Mouse (Mus musculus): Measurements from ENCODE around the gene Plet1.

Gene Plet1

DNA sequence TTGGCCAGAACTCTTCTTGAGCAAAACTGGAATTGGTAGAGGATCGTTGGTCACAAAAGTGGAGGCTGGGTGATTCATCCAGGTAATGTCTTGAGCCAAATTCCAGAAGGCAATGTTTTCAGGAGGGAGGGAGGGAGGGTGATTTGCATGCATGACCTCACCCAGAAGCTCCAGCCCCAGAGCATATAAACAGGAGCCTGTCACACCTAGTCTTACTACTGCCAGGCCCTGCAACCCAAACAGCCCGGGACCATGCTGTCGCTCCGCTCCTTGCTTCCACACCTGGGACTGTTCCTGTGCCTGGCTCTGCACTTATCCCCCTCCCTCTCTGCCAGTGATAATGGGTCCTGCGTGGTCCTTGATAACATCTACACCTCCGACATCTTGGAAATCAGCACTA, at the start of gene Plet1:
Plet1 (plus strand) TSS at position 215 of the 400 bp plus-strand sequence.
- peak; percentile 33 for DNase-seq

DNA sequence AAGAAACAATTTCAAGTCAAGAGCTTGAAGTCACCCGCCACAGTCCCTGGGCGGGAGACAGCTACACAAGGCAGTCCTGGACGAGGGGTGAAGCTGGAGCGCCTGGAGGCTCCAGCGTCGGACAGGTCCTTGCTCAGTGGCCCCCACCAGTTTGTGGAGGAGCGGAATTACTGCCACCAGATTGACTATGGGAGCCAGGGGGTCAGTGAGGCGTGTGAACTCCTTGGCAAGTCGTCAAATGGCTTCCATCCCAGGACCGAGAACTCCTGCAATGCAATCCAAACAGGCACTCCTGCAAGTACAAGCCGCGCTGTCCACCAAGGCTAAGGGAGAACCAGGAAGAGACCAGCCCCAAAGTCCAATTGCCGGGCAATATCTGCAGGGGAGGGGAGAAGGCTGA, 45.3 kb upstream of the Plet1 start:
- DNase-seq, result peak; percentile 89

DNA sequence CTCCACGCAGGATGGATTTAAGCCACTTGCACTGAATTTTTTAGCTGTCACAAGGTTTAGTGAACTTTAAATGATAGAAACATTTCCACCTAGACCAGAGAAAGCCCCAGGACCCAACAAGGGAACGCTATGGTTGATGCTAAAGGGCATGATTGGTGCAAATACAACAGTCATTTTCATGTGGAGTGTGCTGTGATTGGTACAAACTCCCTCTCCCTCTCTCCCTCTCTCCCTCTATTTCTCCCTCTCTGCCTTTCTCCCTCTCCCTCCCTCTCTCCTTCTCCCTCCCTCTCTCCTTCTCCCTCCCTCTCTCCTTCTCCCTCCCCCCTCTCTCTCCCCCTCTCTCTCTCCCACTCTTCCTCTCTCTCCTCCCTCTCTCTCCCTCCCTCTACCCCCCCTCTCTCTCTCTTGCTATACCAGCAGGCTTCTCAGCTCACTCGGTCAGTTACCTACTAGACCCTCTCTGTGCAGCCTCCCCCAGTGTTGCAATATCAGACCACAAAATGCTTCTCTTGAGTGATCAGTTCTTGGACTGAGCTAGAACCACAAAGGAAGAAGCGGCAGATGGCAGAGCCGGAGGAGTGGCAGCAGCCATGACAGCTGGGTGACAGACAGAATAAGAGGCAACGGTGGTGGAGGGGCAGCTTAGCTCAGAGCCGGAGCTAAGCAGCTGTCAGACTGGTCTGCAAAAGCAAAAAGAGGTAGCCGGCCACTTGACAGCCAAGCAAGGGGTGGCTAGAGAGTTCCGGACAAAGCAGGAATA, 42.7 kb upstream of the Plet1 start:
- DNase-seq, result no peak

DNA sequence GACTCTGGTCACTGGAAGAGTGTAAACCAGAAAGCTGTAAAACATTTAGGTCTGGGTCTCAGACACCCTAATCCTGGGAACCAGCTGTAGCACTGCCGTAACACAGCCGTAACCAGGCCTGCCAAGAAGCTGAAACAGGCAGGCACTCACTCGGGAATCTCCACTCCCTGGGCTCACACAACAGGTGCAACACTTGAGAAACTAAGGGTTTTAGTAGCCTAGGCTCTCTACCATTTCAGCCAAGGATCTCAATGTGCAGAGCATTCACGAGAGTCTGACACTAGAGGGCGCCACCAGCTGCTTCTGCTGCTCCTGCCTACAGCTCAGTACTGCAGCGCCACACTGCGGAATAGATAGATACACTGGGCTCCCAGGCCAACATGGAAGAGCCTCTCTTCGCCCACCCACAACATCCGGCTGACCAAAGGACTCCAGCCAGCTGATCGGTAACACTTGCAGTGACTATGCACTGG, 42.0 kb upstream of the Plet1 start:
- DNase-seq, result peak; percentile 90

DNA sequence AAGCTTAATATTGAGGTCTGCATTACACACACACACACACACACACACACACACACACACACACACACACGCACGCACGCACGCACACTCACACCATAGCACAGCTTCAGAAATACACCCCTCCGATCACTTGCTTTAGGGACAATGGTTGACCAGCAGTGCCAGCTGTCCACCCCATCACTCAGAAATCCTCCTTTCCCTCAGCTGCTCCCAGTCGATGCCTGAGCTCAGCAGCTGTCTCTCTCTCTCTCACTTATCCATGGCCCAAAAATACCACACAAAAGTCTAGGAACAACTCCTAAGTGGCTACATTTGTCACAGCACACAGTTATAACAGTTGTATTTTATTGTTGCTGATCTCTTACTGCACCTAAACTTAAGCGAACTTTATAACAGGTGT, 36.7 kb upstream of the Plet1 start:
- DNase-seq, result no peak

DNA sequence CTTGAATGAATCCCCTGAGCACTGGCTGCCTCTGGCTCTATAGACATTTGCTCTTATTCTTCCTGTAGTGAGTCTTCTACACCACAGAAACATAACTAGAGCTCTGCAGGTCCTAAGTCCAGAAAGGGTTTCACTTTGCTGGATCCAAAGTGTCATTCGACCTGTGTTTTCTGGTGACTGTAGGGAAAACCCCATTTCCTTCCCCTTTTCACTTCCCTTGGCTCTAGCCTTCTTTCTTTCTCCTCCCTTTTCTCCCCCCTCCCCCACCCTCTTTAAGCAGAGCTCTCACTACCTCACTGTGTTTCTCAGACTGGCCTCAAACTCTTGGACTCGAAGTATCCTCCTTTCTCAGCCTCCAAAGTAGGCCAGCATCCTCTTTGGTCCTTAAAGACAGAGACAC, 34.8 kb upstream of the Plet1 start:
- DNase-seq, result no peak

DNA sequence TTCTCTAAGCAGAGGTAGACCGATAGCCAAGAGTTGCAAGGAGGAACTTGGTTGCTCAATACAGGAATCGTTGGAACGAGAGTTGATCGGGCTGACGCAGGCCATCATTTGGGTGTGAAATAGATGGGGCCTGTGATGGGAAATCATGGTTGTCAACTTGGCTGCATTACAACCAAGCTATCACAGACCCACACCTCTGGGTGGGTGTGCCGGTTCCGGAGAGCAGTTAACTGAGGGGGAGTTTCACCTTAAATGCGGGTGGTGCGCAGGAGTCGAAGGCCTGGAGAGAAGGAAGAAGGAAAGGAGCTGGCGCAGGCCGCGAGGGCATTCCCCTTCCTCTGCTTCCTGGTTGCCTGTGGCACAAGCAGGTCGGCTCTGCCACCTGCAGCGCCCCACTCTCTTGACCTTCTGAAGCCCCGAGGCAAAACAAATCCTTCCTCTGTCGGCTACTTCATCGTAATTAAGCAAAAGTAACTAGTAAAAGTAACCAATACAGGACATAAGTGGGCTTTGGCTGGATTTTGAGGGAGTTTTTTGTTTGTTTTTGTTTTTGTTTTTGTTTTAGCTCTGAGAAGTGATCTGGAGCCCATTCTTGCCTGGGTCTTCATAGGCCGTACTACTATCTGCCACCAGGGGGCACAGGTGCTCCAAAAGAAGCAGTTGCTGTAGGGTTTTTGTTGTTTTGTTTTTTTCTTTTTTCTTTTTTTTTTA, 31.7 kb upstream of the Plet1 start:
- DNase-seq, result peak; percentile 88

DNA sequence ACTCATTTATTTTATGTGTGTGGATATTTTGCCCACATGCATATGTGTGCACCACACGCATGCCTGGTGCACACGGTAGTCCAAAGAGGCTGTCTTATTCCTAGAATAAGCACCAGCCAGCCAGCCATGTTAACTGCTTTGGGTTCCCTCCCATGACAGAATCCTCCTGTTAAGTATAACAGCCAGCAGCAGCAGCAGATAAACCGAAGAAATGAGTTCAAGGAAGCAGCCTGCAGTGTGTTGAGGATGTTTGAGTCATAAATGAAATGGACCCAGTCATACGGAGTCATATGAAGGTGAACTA, 31.2 kb upstream of the Plet1 start:
- DNase-seq, result no peak

DNA sequence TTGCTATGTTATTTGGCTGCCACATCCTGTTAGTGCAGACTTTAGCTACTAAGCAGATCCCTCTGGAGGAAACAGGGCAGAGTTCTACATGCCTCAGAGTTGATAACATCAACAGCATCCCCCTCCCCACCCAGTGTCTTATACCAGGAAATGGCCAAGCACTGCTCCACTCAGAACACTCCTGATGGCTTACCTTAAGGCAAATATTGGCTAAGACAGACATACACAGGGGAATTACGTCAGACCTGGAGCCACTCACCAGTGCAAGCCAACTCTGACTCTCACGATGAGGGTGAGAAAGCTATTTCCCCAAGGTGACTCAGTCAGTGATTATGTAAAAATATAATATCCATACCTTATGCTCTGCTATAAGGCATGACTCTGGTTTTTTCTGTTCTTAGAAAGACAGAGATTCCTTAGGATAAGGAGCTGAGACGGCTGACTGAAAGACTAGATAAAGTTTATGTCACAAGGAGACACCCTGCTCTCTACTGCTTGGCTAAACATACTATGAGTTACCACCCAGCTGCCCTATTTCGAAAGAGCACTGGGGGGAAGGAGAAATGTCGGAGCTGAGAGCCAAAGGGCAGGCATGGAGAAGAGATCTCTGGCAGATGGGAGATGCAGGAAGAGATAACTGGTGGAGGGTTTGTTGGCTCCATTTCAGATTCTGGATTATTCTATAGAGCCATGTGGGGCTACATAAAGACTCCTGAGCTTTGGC, 23.8 kb upstream of the Plet1 start:
- no peak for DNase-seq

DNA sequence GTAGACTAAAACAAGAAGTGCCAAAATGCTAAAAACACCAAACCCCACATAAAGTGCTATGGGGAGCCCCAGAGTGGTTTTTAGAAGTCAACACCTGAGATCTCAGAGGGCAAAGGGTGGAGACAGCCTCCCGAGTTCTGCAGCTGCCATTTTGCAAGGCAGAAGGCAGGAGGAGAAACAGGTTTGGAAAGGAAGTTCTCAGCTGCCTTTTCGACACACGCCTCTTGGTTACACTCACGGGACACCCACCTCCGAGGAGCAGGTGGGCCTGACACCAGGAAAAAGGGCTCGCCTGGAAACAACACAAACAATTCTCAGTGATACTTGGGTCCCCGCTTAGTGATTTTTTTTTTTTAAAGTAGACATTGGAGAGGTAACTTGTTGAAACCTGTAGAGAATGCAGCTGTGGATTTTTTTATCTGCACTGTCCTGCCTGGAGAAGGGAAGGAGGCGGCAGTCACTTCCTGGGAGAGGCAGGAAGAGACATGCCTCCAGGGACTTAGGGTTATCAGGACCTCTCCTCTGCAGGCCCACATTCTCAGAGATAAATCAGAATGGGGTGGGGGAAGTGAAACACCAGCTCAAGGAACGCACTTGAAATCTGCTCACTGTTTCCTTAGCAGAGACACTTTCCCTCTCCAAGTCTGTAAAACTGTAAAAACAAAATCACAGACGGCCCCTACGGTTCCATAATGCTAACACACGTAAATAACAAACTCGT, 23.0 kb upstream of the Plet1 start:
- DNase-seq, result no peak

DNA sequence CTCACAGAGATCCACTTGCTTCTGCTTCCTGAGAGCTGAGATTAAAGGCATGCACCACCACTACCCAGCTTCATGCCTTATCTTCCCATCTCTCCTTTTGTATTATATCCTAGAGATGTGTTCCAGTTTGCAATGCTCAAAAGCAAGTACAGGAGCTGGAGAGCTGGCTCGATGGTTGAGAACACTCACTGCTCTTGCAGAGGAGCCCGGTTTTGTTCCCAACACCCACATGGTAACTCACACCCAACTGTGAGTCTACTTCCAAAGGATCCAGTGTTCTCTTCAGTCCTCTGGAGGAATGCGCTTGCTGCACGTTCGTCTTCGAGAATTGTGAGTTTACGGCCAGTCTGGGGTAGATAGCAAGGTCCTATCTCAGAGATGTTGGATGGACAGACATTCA, 19.0 kb upstream of the Plet1 start:
- DNase-seq, result no peak

DNA sequence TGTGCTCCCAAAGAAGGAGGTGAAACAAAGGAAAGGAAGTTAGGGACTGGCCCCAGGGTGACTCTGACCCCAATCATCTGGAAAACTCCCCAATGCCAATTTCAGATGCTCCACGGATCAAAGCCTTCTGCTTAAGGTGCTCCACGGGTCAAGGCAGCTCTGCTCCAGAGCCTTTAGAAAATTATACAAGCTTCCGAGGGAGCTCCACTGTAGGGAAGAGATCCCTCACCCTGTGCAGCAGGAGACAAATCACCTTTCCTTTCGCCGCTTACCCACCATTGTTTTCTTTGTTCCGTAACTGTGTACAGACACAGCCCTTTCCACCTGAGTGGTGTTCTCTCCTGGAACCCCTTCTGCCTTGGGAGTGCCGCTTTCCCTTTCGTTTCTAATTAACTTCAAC, 18.6 kb upstream of the Plet1 start:
- DNase-seq, result no peak

DNA sequence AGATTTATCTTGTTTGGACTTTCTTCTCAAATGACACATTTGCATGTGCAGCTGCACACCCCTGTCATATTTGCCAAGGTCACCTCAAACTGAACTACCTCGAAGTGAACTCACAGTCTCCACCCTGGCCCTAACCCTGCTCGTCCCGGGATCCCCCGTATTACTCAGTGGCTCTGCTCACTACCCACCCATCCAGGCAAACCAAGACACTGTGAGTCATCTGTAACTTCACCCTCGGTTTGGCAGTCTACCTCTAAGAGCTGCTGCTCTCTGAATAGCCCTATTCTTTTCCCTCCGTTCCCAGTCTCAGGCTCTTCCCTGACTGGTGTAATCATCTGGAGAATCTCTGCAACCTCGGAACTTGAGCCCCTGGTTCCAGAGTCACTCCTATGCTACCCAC, 17.7 kb upstream of the Plet1 start:
- DNase-seq, result no peak

DNA sequence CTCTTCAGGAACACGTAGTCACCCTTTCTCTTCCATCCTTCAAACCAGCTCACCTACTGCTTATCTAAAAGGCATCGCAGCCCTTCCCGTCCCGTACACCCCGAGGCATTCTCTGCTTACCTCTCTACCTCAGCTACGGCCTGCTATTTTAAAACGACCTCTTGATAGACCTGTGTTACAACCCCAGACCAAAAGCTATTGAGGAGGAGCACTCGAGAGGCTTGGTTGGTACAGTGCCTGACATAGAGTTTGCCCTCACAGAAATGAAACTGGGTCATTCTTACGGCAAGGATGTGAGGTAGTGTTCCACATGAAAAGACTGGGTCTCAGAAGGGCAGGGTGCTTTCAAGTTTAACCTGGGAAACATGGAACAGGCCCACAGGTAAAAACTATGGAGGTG, 17.1 kb upstream of the Plet1 start:
- no peak for DNase-seq

DNA sequence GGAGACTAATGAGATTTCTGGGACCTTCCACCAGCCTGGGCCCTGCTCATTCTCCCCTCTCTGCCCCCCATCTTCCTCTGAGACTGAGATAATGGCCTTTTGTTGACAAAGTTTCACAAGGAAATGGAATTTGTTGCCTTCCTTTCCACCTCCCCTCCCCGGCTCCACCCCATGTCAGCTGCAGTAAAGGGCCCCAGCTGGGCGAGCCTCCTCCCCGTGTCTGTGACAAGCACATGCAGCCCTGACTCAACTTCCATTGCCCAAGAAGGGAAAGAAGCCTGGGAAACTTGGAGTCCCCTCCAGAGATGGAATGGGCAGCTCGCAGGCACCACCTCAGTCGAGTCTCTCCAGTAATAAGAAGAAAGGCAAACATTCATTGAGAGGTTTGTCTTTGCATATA, 15.5 kb upstream of the Plet1 start:
- no peak for DNase-seq

DNA sequence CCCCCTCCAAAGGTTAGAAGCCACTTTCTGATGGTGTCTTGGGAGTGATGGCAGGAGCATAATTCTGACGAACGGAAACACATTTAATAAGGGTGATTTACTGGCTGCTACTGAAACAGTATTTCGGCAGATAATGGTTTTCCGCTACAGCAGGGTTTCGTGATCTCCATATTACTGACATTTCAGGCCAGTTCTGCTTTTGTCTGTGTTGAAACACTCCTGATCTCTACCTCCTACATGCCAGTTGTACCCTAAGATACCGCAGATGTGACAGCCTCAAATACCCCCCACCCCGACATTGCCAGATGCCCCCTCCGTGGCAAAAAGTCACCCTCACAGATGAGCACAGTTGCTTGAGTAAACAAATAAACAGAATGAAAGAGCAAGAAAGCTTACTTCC, 14.8 kb upstream of the Plet1 start:
- DNase-seq, result no peak

DNA sequence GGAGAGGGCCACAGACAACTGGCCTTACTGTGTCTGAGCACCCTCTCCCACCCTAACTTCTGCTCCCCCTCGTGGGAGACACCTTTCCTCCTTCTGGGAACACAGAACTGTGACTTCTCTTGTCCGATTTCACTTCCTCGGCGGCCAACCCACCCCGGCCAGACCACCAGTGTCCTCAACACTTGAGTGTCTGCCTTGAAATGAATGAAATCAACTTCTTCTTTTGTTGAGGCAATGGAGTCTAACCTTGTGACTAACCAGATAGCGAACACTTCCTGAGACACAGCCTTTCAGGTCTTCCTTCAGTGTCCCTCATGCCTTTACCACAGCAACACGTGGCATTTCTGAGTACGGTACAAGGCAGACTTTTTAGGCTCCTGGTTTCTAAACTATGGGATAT, 11.6 kb upstream of the Plet1 start:
- DNase-seq, result no peak

DNA sequence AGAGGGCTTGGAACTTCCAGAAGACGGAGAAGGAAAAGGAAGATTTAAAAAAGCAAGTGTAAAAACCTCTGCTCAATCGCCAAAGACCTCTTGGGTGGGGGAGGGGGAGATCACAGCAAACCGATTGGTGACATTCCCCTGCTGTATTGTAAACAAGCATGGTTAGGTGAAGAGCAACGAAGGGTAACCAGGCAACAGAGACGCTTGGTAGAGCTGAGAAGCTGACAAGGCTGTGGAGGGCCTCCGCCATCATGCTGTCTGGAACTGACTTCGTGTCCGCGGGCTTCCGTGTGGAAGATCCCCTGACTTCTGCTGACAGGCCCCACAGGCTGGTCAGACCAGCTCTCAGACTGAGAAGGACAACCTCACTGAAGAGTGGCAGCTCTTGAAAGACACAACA, 8.8 kb upstream of the Plet1 start:
- DNase-seq, result peak; percentile 34

DNA sequence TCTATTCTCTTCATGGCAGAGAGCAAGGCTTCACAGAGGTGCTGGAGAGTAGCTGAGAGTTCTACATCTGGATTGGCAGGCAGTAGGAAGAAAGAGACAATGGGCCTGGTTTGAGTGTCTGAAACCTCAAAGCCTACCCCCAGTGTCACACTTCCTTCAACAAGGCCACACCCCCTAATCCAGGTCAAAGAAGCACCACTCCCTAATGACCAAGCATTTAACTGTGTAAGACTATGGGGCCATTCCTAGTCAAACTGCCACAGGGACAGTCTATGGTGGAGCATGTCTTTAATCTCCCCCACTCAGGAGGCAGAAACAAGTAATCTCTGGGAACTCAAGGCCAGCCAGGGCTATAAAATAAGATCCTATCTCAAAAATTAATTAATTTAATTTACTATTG, 3.5 kb upstream of the Plet1 start:
- no peak for DNase-seq

DNA sequence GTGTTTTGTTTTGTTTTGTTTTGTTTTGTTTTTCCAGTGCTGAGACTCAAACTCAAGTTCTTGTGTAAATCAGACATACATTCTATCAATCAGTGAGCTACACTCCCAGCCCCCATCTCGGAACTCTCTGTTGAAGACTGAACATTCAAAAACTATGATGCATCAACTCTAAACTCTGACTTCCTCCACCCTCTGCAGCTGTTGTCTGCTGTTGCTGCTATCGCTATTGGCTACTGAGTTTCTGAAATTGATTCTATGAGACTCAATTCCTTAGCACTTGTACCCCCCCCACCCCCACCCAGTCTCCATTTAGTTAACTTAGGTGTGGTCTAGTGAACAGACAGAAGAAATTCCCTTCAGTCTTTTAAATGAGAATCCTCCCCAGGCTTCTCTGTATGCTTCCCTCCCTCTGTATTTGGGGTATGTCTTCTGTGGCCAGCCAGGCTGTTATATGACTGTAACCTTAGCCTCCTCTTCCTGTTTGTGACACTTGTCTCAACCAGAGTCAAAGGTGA, 2.7 kb upstream of the Plet1 start:
- DNase-seq, result no peak

DNA sequence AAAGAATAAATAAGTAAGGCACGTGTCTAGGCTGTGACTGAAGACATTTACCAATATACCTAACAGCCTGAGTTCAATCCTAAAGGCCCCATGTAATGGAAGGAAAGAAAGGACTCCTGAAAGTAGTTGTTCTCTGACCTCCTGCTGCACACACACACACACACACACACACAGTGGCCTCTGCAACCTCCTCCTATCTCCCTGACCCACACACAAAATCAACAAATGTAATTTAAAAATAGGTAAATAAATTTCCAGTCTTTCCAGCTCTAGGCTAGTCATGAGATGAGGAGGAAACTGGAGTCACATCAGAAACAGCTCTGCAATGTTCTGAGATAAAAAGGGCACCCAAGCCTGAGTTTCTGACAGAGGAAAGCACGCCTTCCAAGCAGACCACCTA, 548 bp upstream of the Plet1 start:
- DNase-seq, result no peak

DNA sequence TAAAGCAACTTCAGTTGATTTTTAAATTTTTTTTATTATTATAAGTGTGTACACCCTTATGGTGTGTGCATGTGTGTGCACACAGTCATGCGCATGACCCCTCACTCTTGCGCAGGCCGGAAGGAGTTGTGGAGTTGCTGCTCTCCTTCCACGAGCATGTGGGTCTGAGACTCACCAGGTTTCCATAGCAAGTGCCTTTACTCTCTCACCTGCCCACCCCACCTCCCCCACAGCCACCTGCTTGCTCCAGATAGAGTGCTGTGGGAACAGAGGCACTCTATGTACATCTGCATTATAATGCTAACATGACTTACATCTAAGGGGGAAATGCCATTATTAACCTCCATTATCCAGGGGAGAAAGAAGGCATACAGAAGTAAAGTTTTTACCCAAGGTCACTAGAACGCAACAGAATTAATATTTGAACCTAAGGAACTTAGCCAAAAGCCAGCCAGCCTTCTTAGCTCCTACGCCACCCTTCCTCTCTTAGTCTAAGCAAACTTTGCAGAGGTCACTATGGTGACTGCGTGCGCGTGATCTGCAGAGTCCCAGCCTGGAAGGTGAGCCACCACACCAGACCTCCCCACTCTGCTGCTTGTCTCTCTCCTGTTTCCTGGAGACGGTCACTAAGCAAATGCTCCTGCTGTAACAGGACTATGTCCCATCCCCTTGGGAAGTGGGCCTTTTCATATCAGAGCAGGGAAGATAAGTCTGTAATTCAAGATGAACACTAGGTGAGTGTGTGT, 1.3 kb downstream of the Plet1 start:
- DNase-seq, result no peak

DNA sequence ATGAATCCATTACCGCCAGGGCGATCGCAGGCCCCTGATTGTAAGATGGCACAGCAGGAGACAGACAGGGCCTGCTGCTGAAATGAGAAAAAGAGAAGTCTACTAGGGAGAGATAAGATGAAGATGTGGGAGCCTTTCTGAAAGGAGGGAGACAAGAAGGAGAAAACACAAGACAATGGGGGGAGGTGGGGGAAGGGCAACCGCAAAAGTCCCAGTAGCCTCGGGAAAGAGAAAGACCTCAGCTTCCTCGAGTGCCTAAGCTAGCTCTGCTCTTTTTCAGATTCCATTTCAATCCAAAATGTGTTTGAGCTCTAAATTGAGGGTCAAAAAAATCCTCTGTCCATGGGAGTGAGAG, 1.8 kb downstream of the Plet1 start:
- no peak for DNase-seq
